Mouse (Mus musculus): ENCODE results near the gene Sdk2. TPM values are rescaled to one million over a fixed set of nuclear protein-coding genes. Genes with fewer than 3 reads are reported as not detected.

The Sdk2 gene
- polyA plus RNA-seq, 1 experiment from 2014 or later: 3.5 TPM

GRCm38 (mm10) chr11:113981732-113982503 lies 84.9 kb downstream of the Sdk2 start:
- DNase-seq: peak; percentile 86
- Histone ChIP-seq H3K27me3 (ENCODE audit: insufficient read depth, low read length) (no peaks in the 10 kb centered on the region), H3K27ac (ENCODE audit: low read depth) (no peak overlapping the region; the same call in 1 of the 2 replicates), H3K4me1 (ENCODE audit: insufficient read depth) (peaks cover 15% of the 10 kb centered on the region), H3K4me2 (no peak overlapping the region), H3K4me3 (ENCODE audit: low read depth, low read length) (no peak overlapping the region), H3K9me3 (ENCODE audit: low read depth, low read length) (no peaks in the 10 kb centered on the region), H3K9ac (no peak overlapping the region), H3K36me3 (ENCODE audit: insufficient read depth) (no peaks in the 10 kb centered on the region)
- TF ChIP-seq CTCF (IDR thresholded peaks at IDR 0.05; ENCODE audit: low read depth): no peak
- peak; percentile 78 for ATAC-seq (ENCODE audit: insufficient read depth)
- WGBS: 21% methylated on average over 7 of the region's 7 CpGs

GRCm38 (mm10) chr11:113981088-113981487 lies 85.8 kb downstream of the Sdk2 start:
- H3K27ac ChIP-seq (ENCODE audit: low read depth): no peak overlapping the region; the same call in 1 of the 2 replicates
- no peak overlapping the region for H3K4me3 ChIP-seq (ENCODE audit: low read depth, low read length)
- DNase-seq: peak; percentile 34
- H3K27me3 ChIP-seq (ENCODE audit: insufficient read depth, low read length): no peaks in the 10 kb centered on the region
- no peak for ATAC-seq (ENCODE audit: insufficient read depth)
- H3K36me3 ChIP-seq (ENCODE audit: insufficient read depth): no peaks in the 10 kb centered on the region
- TF ChIP-seq CTCF (IDR thresholded peaks at IDR 0.05; ENCODE audit: low read depth): no peak
- H3K9me3 ChIP-seq (ENCODE audit: low read depth, low read length): no peaks in the 10 kb centered on the region
- WGBS: 58% methylated on average over 6 of the region's 6 CpGs
- H3K4me1 ChIP-seq (ENCODE audit: insufficient read depth): peaks cover 15% of the 10 kb centered on the region
- no peak overlapping the region for H3K4me2 ChIP-seq
- H3K9ac ChIP-seq: no peak overlapping the region

- H3K4me2 ChIP-seq: no peak overlapping the region
- no peak overlapping the region for H3K27ac ChIP-seq (ENCODE audit: low read depth)
- ATAC-seq (ENCODE audit: insufficient read depth) (no peak), DNase-seq (no peak)
- H3K4me1 ChIP-seq (ENCODE audit: insufficient read depth): peaks cover 11% of the 10 kb centered on the region
- H3K27me3 ChIP-seq (ENCODE audit: insufficient read depth, low read length): no peaks in the 10 kb centered on the region
- H3K9me3 ChIP-seq (ENCODE audit: low read depth, low read length): no peaks in the 10 kb centered on the region
- no peak for TF ChIP-seq CTCF (IDR thresholded peaks at IDR 0.05; ENCODE audit: low read depth)
- no peak overlapping the region for H3K4me3 ChIP-seq (ENCODE audit: low read depth, low read length)
- 97% methylated on average over 12 of the region's 12 CpGs for WGBS
- H3K9ac ChIP-seq: no peak overlapping the region
- no peaks in the 10 kb centered on the region for H3K36me3 ChIP-seq (ENCODE audit: insufficient read depth)
Measured at GRCm38 (mm10) chr11:113978318-113978717, 88.5 kb downstream of the Sdk2 start.

- ATAC-seq (ENCODE audit: insufficient read depth): no peak
- Histone ChIP-seq H3K27ac (ENCODE audit: low read depth) (no peak overlapping the region), H3K9ac (no peak overlapping the region), H3K27me3 (ENCODE audit: insufficient read depth, low read length) (no peaks in the 10 kb centered on the region), H3K36me3 (ENCODE audit: insufficient read depth) (no peaks in the 10 kb centered on the region), H3K4me1 (ENCODE audit: insufficient read depth) (no peaks in the 10 kb centered on the region; the same call in 1 of the 2 replicates), H3K4me3 (ENCODE audit: low read depth, low read length) (no peak overlapping the region), H3K4me2 (no peak overlapping the region), H3K9me3 (ENCODE audit: low read depth, low read length) (peaks cover 5% of the 10 kb centered on the region; the same call in 1 of the 2 replicates)
- TF ChIP-seq CTCF (IDR thresholded peaks at IDR 0.05; ENCODE audit: low read depth): no peak
- WGBS: 70% methylated on average over 3 of the region's 3 CpGs
- no peak for DNase-seq
Measured at GRCm38 (mm10) chr11:113975667-113975970, 91.2 kb downstream of the Sdk2 start.

GRCm38 (mm10) chr11:113974876-113975666 lies 91.8 kb downstream of the Sdk2 start:
- H3K9me3 ChIP-seq (ENCODE audit: low read depth, low read length): peaks cover 5% of the 10 kb centered on the region; the same call in 1 of the 2 replicates
- H3K9ac ChIP-seq: no peak overlapping the region
- DNase-seq (no peak), ATAC-seq (ENCODE audit: insufficient read depth) (no peak)
- no peaks in the 10 kb centered on the region; the same call in 1 of the 2 replicates for H3K4me1 ChIP-seq (ENCODE audit: insufficient read depth)
- WGBS: 33% methylated on average over 16 of the region's 16 CpGs
- no peaks in the 10 kb centered on the region for H3K36me3 ChIP-seq (ENCODE audit: insufficient read depth)
- no peak overlapping the region for H3K27ac ChIP-seq (ENCODE audit: low read depth)
- no peaks in the 10 kb centered on the region for H3K27me3 ChIP-seq (ENCODE audit: insufficient read depth, low read length)
- no peak overlapping the region for H3K4me3 ChIP-seq (ENCODE audit: low read depth, low read length)
- H3K4me2 ChIP-seq: no peak overlapping the region
- no peak for TF ChIP-seq CTCF (IDR thresholded peaks at IDR 0.05; ENCODE audit: low read depth)

GRCm38 (mm10) chr11:113972517-113972872 lies 94.4 kb downstream of the Sdk2 start:
- Histone ChIP-seq H3K27ac (ENCODE audit: low read depth) (no peak overlapping the region), H3K4me3 (ENCODE audit: low read depth, low read length) (no peak overlapping the region), H3K9ac (no peak overlapping the region), H3K27me3 (ENCODE audit: insufficient read depth, low read length) (no peaks in the 10 kb centered on the region), H3K4me2 (no peak overlapping the region), H3K4me1 (ENCODE audit: insufficient read depth) (no peaks in the 10 kb centered on the region; the same call in 1 of the 2 replicates), H3K9me3 (ENCODE audit: low read depth, low read length) (peaks cover 17% of the 10 kb centered on the region), H3K36me3 (ENCODE audit: insufficient read depth) (no peaks in the 10 kb centered on the region)
- DNase-seq: peak; percentile 53
- TF ChIP-seq CTCF (IDR thresholded peaks at IDR 0.05; ENCODE audit: low read depth): no peak
- ATAC-seq (ENCODE audit: insufficient read depth): no peak
- WGBS: 57% methylated on average over 3 of the region's 3 CpGs
